Mouse (Mus musculus) mesoderm, embryonic 11.5 days (tissue): ENCODE measurements around the gene Steap3.
A peak's percentile ranks its signal among the peaks of the same experiment; 100 is the strongest.

Source experiments
- DNase-seq: peaks from one replicate; pipeline ENCODE4 v3.0.0-alpha.2; 2012; ENCODE audit warnings: low read depth, low spot score

The Steap3 gene

DNA sequence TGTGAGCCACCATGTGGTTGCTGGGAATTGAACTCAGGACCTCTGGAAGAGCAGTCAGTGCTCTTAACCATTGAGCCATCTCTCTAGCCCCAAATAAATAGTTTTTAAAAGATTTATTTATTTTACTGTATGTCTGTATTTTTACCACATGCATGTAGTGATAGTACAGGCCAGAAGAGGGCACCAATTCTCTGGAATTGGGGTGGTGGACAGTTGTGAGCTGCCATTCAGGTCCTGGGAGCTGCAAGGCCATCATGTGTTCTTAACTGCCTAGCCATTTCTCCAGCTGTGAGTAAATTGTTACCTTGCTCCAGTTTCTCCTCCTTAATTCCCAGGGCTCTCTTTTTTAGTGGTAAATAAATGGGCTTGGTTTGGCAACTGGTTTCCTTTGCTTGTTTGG is 118.3 kb downstream of the Steap3 start:
- peak; percentile 56 for DNase-seq

DNA sequence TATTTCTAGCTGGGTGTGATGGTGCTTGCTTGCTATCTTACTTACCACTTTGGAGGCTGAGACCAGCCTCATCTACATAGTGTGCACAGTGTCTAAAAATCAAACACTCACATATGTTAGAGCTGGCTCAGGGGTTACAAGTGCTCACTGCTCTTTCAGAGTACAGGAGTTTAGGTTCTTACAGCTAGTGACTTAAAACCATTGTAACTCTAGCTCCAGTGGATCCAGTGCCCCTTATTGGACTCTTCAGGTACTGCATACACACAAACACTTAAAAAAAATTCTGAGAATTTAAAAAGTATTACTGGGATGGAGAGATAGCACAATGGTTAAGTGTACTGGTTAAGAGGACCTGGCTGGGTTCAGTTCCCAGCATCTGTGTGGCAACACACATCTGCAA is 125.5 kb downstream of the Steap3 start:
- DNase-seq = no peak

DNA sequence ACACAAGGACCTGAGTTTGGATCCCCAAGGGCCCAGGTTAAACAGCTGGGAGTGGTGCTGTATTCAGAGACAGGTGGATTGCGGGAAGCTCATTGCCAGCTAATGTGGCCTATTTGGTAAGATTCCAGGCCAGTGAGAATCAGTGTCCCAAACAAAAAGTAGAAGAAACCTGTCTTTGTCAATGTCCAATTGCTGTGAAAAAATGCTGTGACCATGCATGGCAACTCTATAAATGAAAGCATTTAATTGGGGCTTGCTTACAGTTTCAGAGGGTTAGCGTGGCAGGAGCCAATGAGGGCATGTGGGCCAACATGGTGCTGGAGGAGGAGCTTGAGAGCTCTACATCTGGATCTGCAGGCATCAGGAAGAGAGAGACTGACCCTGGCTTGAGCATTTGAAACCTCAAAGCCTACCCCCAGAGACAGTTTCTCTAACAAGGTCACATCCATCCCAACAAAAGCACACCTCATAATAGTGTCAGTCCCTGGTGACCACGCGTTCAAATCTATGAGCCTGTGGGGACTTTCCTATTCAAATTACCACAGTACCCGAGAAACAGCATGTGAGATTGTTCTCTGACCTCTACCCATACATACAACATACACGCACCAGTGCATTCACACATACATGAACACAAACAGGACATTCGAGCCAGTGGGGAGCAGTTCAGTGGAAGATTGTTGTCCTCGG is 126.8 kb downstream of the Steap3 start:
- DNase-seq = no peak

DNA sequence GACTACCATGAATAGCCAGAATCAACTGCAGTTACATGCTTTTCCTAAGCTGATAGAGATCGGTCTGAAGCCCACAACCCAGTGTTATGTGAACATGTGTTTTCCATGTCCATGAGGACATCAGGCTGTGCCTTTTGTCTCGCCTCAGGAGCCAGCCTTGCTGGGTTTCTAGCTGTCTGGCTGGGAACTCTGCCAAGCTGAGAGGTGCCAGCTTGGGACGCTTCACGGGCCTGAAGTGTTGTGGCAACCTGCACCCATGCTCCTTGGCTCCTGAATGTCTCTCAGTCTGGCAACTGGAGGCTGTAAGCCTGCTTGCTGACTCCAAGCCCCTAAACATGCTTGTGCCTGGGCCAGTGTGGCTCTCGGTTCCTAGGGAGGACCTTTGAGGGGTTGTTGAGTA is 130.0 kb downstream of the Steap3 start:
- no peak for DNase-seq
